Mouse (Mus musculus) gonadal fat pad, adult 2 months (tissue): ENCODE results near the gene Slc17a7. TPM values are rescaled to one million over a fixed set of nuclear protein-coding genes. Genes with fewer than 3 reads are reported as not detected.
"Not testable (repeated sequence)": the region's sequence is repeated elsewhere in the genome, so short reads cannot be mapped to it uniquely, and the experiment has no call there.

Source experiments
- DNase-seq: peaks from one replicate; pipeline ENCODE4 v3.0.0-alpha.2; 2012; ENCODE audit warnings: low read depth
- polyA plus RNA-seq: library from polyadenylated mRNA; depleted of rRNA; stranded (reverse); fragments of >200 nt; gene quantifications from 2 replicates; pipeline ENCODE4 v1.2.3, GENCODE M21; 2012

Gene Slc17a7
- polyA plus RNA-seq, 1 experiment: 0.95 TPM

GRCm38 (mm10) chr7:45154096-45154992 lies 9.4 kb upstream of the Slc17a7 start, which contains the start of the genes Pih1d1 and Aldh16a1:
TSS of gene Pih1d1 (plus strand) at chr7:45154303.
TSS of gene Aldh16a1 (minus strand) at chr7:45154584.
- DNase-seq: no peak

DNA sequence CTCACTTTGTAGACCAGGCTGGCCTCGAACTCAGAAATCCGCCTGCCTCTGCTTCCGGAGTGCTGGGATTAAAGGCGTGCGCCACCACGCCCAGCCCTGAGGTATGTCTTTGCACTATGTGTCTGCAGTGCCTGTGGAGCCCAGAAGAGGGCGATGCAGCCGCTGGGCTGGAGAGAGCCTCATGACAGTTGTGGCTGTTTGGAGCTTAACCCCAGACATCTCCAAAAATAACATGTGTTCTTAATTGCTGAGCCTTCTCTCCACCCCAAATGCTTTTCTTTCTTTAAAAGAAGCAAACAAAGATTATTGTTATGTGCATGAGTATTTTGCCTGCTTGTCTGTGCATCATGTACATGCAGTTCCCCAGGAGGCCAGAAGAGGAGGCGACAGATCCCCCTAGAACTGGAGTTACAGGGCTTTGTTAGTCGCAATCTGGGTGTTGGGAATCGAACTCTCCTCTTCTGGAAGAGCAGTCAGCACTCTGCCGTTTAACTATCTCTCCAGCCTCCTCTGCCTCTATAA lies 8.7 kb upstream of the Slc17a7 start:
- no peak for DNase-seq

- DNase-seq: no peak
These were observed 8.2 kb upstream of the Slc17a7 start for GRCm38 (mm10) chr7:45155590-45155989.

DNA sequence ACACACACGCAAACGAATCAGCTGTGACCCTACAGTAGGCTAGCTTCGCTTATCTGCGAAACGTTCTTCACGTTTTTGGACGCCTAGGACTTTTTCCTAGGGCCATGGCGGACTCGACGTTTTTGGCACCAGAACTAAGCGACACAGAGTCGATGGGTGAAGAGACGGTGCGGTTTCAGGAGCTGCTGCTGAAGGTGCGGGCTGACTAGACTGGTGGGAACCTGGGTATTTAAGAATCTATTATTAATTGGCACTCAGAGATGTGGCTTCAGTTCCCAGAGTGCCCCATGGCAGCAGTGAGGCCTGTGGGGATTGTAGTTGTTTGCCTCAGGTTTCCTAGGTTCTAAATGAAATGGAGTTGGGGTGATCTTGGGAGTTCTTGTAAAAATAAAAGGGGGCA lies 7.5 kb upstream of the Slc17a7 start:
- no peak for DNase-seq

DNA sequence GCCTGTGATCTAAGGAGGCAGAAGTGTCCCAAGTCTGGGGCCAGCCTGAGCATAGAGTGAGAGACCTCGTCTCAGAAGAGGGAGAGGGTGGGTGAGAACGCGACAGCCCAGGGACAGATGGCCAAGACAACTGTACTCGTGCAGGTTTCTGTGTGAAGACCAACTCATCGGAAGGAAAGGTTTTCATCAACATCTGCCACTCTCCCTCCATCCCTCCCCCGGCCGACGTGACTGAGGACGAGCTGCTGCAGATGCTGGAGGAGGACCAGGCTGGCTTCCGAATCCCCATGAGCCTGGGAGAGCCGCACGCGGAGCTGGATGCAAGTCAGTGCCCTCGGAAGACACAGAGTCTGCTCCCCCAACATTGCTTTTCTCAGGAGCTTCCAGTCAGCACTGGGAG lies 6.3 kb upstream of the Slc17a7 start:
- no peak for DNase-seq

DNA sequence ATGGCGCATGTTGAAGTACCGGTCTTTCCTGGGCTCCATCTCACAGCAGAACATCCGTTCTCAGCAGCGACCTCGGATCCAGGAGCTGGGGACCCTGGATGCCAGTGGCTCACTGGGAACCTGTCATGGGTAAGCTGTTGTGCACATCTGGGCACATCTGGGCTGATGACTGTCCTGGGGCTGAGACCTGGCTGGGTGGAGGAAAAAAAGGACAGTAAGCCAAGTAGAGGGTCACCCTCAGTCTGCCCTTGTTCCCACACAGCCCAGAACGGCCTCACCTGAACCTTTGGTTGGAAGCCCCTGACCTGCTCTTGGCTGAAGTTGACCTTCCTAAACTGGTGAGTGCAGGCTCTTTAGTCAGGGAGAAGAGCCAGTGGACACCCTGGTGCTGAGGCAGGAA lies 4.8 kb upstream of the Slc17a7 start:
- no peak for DNase-seq

DNA sequence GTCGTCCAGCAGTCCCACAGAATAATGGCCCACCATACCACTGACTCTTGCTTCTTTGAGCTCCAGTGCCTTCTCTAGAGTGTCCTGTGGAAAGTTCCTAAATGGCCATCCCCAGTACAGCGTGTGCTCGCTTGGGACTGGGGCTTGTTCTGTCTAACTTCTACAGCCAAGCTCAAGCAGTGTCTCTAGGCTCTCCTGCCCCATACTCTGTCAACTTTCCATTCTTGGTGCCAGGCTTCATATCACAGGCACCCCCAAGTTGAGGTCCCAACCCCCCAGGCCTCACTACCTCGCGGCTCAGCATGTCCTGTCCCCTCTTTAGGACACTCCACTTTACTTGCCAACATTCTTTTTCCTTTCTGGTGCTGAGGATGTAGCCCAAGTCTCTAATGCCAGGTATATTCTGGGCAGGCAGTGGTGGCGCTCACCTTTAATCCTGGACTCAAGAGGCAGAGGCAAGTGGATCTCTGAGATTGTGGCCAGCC lies 3.4 kb upstream of the Slc17a7 start:
- no peak for DNase-seq

GRCm38 (mm10) chr7:45160866-45161265 lies 2.9 kb upstream of the Slc17a7 start:
- no peak for DNase-seq

- no peak for DNase-seq
These were observed 1.9 kb upstream of the Slc17a7 start for GRCm38 (mm10) chr7:45161612-45162473.

- DNase-seq: no peak
These were observed 1.2 kb upstream of the Slc17a7 start for GRCm38 (mm10) chr7:45162551-45162950.

GRCm38 (mm10) chr7:45162996-45163615 lies 643 bp upstream of the Slc17a7 start:
- DNase-seq: no peak

DNA sequence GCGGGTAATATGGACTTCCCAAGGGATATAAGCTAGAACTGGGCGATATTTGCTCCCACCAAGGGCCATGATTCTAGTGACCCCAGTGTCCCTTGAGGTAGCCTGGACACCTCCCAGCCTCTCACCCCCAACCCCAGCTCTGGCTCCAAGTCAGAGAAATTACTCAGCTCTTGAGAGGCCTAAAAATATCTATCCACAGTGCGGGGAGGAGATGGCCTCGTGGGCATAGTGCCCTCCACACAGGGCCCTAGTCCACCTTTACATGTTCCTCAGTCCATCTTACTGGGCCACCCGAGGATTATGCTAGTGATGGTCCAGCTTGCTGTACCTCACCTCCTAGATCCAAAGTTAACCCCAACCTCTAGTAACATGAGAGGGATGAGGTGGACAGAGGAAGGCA lies 1.1 kb downstream of the Slc17a7 start:
- DNase-seq: no peak

DNA sequence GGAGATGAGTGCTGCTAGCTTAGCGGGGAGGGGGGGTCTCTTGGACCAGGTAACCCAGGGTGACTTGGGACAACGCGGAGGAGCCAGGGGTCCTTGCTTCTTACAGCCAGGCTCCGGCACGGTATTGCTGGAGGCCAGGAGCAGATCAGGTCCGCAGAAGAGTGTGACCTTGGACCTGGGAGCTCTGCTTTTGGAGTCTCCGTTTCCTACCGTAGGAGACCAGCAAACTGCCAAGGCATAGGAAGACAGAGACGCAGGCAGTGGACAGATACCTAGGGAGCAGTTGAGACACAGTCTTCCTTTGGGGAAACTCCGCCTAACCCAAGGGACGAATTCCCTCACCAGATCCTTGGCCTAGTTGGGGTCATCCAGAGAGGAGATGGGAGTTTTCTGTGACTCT lies 2.0 kb downstream of the Slc17a7 start:
- no peak for DNase-seq

DNA sequence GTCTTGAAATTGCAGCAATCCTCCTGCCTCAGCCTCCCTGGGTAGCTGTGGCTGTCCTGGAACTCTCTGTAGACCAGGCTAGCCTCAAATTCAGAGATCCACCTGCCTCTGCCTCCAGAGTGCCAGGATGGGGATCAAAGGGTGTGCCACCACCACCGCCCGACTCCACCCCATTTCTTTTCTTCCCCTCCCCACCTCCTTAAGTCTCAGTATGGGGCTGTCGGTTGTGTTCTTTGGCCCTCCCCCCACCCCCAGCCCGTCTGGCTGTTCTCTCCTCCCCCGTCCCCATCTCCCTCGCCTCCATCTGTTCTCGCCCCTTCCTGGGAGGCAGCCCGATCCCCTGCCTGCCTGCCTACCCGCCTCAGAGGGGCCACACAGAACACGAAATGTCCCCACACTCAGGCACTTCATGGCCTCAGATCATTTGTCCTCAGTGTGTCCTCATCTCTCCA lies 3.2 kb downstream of the Slc17a7 start:
- no peak for DNase-seq

DNA sequence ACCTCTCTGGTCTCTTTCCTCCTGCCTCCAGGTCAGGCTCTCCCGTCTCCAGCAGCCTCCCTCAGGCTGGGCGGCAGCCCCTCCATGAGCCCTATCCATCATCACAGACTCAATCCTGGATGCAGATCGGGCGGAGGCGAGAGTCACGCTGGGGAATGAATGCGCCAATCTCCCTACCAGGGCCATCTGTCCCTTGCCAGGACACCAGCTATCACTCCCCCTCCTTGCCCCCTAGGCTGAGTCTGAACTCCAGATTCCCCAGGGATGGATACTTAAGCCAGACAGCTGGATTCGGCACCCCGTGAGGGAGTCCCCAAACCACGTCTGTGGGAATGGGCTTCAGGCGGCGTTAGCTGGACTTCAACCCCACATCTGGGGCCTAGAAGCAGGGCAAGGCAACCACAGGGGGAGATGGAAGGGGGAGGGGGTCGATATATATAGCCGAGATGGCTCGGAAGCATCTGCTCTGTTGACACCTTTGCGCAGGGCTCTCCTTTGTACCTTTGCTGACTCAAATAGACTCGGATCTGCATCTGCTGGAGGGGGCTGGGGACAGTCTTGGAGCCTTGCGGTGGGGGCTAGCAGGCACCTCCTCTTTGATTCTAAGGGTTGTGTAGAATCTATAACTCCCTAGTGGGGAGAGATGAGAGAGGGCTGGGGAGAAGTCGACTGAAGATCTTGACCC lies 4.2 kb downstream of the Slc17a7 start:
- no peak for DNase-seq

- DNase-seq: no peak
These were observed 4.9 kb downstream of the Slc17a7 start for GRCm38 (mm10) chr7:45168656-45169055.

GRCm38 (mm10) chr7:45169495-45169894 lies 5.7 kb downstream of the Slc17a7 start:
- DNase-seq: no peak

GRCm38 (mm10) chr7:45172974-45173373 lies 9.2 kb downstream of the Slc17a7 start:
- no peak for DNase-seq

GRCm38 (mm10) chr7:45173772-45174171 lies 10.0 kb downstream of the Slc17a7 start:
- DNase-seq: not testable (repeated sequence)

DNA sequence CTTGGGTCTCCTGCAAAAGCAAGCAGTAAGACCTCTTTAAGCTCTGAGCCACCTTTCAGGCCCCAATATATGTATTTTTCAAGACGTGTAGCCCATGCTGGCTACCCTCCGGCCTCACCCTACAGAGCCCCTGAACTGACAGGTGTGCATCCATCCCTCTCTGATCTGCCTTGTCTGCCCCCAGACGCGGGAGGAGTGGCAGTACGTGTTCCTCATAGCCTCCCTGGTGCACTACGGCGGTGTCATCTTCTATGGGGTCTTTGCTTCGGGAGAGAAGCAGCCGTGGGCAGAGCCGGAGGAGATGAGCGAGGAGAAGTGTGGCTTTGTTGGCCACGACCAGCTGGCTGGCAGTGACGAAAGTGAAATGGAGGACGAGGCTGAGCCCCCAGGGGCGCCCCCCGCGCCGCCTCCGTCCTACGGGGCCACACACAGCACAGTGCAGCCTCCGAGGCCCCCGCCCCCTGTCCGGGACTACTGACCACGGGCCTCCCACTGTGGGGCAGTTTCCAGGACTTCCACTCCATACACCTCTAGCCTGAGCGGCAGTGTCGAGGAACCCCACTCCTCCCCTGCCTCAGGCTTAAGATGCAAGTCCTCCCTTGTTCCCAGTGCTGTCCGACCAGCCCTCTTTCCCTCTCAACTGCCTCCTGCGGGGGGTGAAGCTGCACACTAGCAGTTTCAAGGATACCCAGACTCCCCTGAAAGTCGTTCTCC lies 11.0 kb downstream of the Slc17a7 start:
- DNase-seq: no peak
